Comparison of ENCODE assay signal across 22 mouse cellular contexts in the genomic region with DNA sequence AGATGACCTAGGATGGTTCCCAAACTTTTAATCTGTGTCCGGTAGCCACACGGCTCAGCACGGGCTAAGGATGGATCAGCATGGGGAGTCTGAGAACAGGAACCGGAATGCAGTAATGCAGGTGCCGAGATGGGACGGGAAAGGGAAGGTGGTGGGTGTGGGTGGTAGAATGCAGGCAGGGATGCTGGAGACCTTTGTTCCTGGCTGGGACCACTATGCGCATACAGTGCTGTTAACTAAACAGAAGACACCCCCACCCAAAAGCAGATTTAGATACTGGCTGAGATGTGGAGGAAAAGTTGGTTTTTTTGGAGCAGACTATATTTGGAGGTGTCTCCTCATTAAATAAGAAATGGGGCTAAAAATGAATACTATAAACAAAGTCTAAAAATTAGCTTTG.
DNase-seq lines count a peak whose midpoint lies in the region; TF ChIP-seq lines count a peak whose summit lies in the region.
"Had no signal": no experiment of that assay in that cellular context is flagged by ENCODE, and none has a peak within 500 bp of the region (broad histone marks: within the 10 kb centered on the region; RNA-seq: fewer than 3 reads in every experiment).

No protein-coding gene starts in this region.

- no peak overlapping the region for H3K9ac ChIP-seq in ES-Bruce4 (ENCODE audit: low read depth, poor library complexity, severe bottlenecking)
- H3K9ac ChIP-seq: embryonic facial prominence, embryonic 12.5 days; forebrain, embryonic 13.5 days; forebrain, embryonic 15.5 days; forebrain, postnatal 0 days had no signal

- no peaks in the 10 kb centered on the region for H3K9me3 ChIP-seq in ES-Bruce4 (replicated peaks; ENCODE audit: control insufficient read depth, insufficient read depth, low read length, poor library complexity, severe bottlenecking)
- H3K9me3 ChIP-seq: embryonic facial prominence, embryonic 10.5 days; embryonic facial prominence, embryonic 12.5 days; forebrain, embryonic 13.5 days; forebrain, embryonic 15.5 days had no signal

- H3K36me3 ChIP-seq in ES-Bruce4 (ENCODE audit: control insufficient read depth, insufficient read depth, low read length, poor library complexity, severe bottlenecking), result no peaks in the 10 kb centered on the region
- H3K36me3 ChIP-seq: embryonic facial prominence, embryonic 10.5 days; embryonic facial prominence, embryonic 12.5 days; forebrain, embryonic 15.5 days; G1E had no signal

- no peak for TF ChIP-seq POLR2A in ES-Bruce4 (IDR thresholded peaks at IDR 0.05; ENCODE audit: insufficient read depth, low read length)

- H3K4me3 ChIP-seq in ES-Bruce4 (ENCODE audit: low read depth, low read length), result no peak overlapping the region
- H3K4me3 ChIP-seq: embryonic facial prominence, embryonic 10.5 days; embryonic facial prominence, embryonic 12.5 days; forebrain, embryonic 13.5 days; forebrain, embryonic 15.5 days had no signal

- TF ChIP-seq CTCF in ES-Bruce4 (IDR thresholded peaks at IDR 0.05; ENCODE audit: low read depth, low read length), result no peak

- peak; percentile 55 for DNase-seq in heart, adult 11 months
- DNase-seq in heart, postnatal 4 days, result no peak
- peak; percentile 26 for DNase-seq in ZHBTc4 (ENCODE audit: low read depth, low spot score)
- no peak for DNase-seq in frontal cortex, adult 2 months (ENCODE audit: extremely low spot score in 1 of 2, low spot score in 1 of 2)
- DNase-seq: adrenal gland, adult 2 months; adrenal gland, postnatal 10 days; adrenal gland, postnatal 25 days; B cell, adult 2 months; cerebellum, adult 11 months; cerebellum, adult 18-20 months; cerebellum, adult 8-10 months; cerebellum, postnatal 10 days; cerebellum, postnatal 25 days; forebrain, postnatal 0 days had no signal

- TF ChIP-seq EP300 in ES-Bruce4 (IDR thresholded peaks at IDR 0.05; ENCODE audit: insufficient read depth, low read depth, low read length), result peak; percentile 55; the same call in 1 of the 2 replicates

- H3K4me1 ChIP-seq in ES-Bruce4 (ENCODE audit: control insufficient read depth, insufficient read depth, low read length), result no peaks in the 10 kb centered on the region
- H3K4me1 ChIP-seq: embryonic facial prominence, embryonic 12.5 days; forebrain, embryonic 15.5 days had no signal

- no peak overlapping the region for H3K27ac ChIP-seq in ES-Bruce4 (ENCODE audit: insufficient read depth, low read length)
- H3K27ac ChIP-seq: embryonic facial prominence, embryonic 10.5 days; embryonic facial prominence, embryonic 12.5 days; forebrain, embryonic 13.5 days; forebrain, embryonic 15.5 days had no signal

- no peaks in the 10 kb centered on the region for H3K27me3 ChIP-seq in ES-Bruce4 (ENCODE audit: control insufficient read depth, insufficient read depth, low read length, poor library complexity, severe bottlenecking)
- H3K27me3 ChIP-seq: CH12.LX; embryonic facial prominence, embryonic 12.5 days; forebrain, embryonic 13.5 days; forebrain, embryonic 15.5 days; Patski had no signal

Comparison
In these comparisons a context has a peak if more than half of its experiments do, and no peak if none do; other contexts are left out.
1. DNase-seq: peak in heart, adult 11 months (single experiment) and ZHBTc4 (single experiment); none in heart, postnatal 4 days (single experiment) and frontal cortex, adult 2 months (0 of 2).